Mouse (Mus musculus) embryonic facial prominence, embryonic 13.5 days (tissue): ENCODE results near the gene Vmp1. TPM values are rescaled to one million over a fixed set of nuclear protein-coding genes. Genes with fewer than 3 reads are reported as not detected.

Experiments
- ATAC-seq: fragments of 200-750 bp; cut with Nextera tagmentation; 2 replicates; pipeline ENCODE4 v1.8.0; 2017; ENCODE audit warnings: low read depth; ENCODE audit not compliant: insufficient number of reproducible peaks, insufficient read depth, low FRiP score, low TSS enrichment
- H3K27ac ChIP-seq: fragments of 300-500 bp; sonication (generic); 2 replicates; pipeline ENCODE4 v1.5.1; 2015; ENCODE audit warnings: moderate library complexity, mild to moderate bottlenecking, inconsistent platforms
- H3K27me3 ChIP-seq: fragments of 300-500 bp; sonication (generic); 2 replicates; pipeline ENCODE4 v1.6.1; 2015; ENCODE audit warnings: mild to moderate bottlenecking, inconsistent platforms
- H3K36me3 ChIP-seq: fragments of 300-500 bp; sonication (generic); 2 replicates; pipeline ENCODE4 v1.6.1; 2015; ENCODE audit warnings: mild to moderate bottlenecking, inconsistent platforms
- H3K4me1 ChIP-seq: fragments of 300-500 bp; sonication (generic); 2 replicates; pipeline ENCODE4 v1.6.1; 2015; ENCODE audit warnings: inconsistent platforms
- H3K4me2 ChIP-seq: fragments of 300-500 bp; sonication (generic); 2 replicates; pipeline ENCODE4 v1.6.1; 2015; ENCODE audit warnings: moderate library complexity, mild to moderate bottlenecking, inconsistent platforms
- H3K4me3 ChIP-seq: fragments of 300-500 bp; sonication (generic); 2 replicates; pipeline ENCODE4 v1.5.1; 2015; ENCODE audit warnings: mild to moderate bottlenecking, inconsistent platforms
- H3K9ac ChIP-seq: fragments of 300-500 bp; sonication (generic); 2 replicates; pipeline ENCODE4 v1.6.1; 2015; ENCODE audit warnings: mild to moderate bottlenecking, inconsistent platforms
- H3K9me3 ChIP-seq: fragments of 300-500 bp; sonication (generic); 2 replicates; pipeline ENCODE4 v1.6.1; 2016; ENCODE audit warnings: inconsistent platforms
- WGBS: fragments of 180-500 bp; shearing (Covaris S2); methylation state at CpG from one replicate; pipeline ENCODE4 v1.1.7; 2015; ENCODE audit warnings: mixed read lengths; 5-methylcytosine and 5-hydroxymethylcytosine counted together
- polyA plus RNA-seq: library from polyadenylated mRNA; unstranded; fragments of >200 nt; fragmentation: Nextera tagmentation; extraction: Ambion mirVana; gene quantifications from 2 replicates; pipeline ENCODE4 v1.2.1, GENCODE M21; 2015

Gene Vmp1
- polyA plus RNA-seq, 1 experiment from 2014 or later, result 86.1 TPM

DNA sequence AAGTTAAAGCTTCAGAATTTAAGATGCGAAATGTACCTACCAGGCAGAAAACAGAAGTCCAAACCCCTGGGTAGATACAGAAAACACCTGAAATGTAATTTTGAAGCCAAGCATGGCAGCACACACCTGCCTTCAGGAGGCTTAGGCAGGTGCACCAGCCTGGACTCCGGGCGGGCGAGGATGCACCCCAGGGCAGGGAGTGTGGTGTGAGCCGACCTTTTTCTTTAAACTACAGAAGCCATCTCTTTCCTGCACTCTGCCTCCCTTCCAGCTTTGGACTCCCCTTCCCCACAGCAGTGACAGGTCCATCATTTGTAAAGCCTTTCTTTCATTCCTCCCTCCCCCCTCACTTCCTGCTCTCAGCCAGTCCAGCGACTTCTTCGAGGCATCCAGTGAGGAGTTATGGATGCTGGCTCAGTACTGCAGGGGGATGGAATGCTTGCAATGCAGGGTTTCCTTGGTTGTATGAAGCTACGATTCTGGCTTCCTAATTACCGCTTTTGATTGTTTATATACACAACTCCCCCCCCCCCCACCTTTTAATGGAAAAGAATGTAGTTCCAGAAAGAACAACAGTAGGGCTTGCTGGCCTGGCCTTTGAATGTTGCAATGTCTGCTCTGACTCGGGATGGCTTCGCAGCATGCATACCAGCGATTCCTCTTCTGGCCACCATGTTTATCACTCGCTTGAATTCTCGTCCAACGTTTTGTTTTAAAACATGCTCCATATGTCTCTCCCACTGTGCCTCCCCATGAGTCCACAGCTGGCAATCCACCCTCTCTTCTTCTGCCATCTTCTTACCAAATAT, 112.4 kb downstream of the Vmp1 start:
- peak overlapping the region; percentile 85 for H3K27ac ChIP-seq
- H3K9me3 ChIP-seq, result no peaks in the 10 kb centered on the region
- WGBS, result 18% methylated on average over 15 of the region's 15 CpGs
- no peaks in the 10 kb centered on the region for H3K27me3 ChIP-seq
- H3K36me3 ChIP-seq, result no peaks in the 10 kb centered on the region
- peaks cover 32% of the 10 kb centered on the region for H3K4me1 ChIP-seq
- H3K4me2 ChIP-seq, result peak overlapping the region; percentile 44
- no peak for ATAC-seq
- no peak overlapping the region; the same call in 1 of the 2 replicates for H3K4me3 ChIP-seq
- no peak overlapping the region for H3K9ac ChIP-seq

- Histone ChIP-seq H3K9me3 (no peaks in the 10 kb centered on the region), H3K27ac (peak overlapping the region; percentile 85), H3K4me3 (no peak overlapping the region), H3K9ac (no peak overlapping the region), H3K36me3 (no peaks in the 10 kb centered on the region), H3K4me2 (peak overlapping the region; percentile 18), H3K27me3 (no peaks in the 10 kb centered on the region), H3K4me1 (peaks cover 30% of the 10 kb centered on the region)
- WGBS, result 11% methylated on average over 9 of the region's 9 CpGs
- ATAC-seq, result peak; percentile 43; the same call in 1 of the 2 replicates
Observed at GRCm38 (mm10) chr11:86570261-86570746, 113.3 kb downstream of the Vmp1 start.

- 58% methylated on average over 3 of the region's 3 CpGs for WGBS
- Histone ChIP-seq H3K9me3 (no peaks in the 10 kb centered on the region), H3K4me1 (peaks cover 30% of the 10 kb centered on the region), H3K4me3 (no peak overlapping the region), H3K4me2 (no peak overlapping the region), H3K9ac (no peak overlapping the region), H3K36me3 (no peaks in the 10 kb centered on the region), H3K27ac (no peak overlapping the region), H3K27me3 (no peaks in the 10 kb centered on the region)
- no peak for ATAC-seq
Observed at GRCm38 (mm10) chr11:86568425-86568824, 115.2 kb downstream of the Vmp1 start.

- Histone ChIP-seq H3K4me3 (no peak overlapping the region), H3K27me3 (no peaks in the 10 kb centered on the region), H3K4me1 (no peaks in the 10 kb centered on the region), H3K36me3 (peaks cover 46% of the 10 kb centered on the region), H3K9ac (no peak overlapping the region), H3K9me3 (no peaks in the 10 kb centered on the region), H3K27ac (no peak overlapping the region), H3K4me2 (no peak overlapping the region)
- no peak for ATAC-seq
- 90% methylated on average over 4 of the region's 4 CpGs for WGBS
Observed at GRCm38 (mm10) chr11:86558258-86558657, 125.4 kb downstream of the Vmp1 start.

DNA sequence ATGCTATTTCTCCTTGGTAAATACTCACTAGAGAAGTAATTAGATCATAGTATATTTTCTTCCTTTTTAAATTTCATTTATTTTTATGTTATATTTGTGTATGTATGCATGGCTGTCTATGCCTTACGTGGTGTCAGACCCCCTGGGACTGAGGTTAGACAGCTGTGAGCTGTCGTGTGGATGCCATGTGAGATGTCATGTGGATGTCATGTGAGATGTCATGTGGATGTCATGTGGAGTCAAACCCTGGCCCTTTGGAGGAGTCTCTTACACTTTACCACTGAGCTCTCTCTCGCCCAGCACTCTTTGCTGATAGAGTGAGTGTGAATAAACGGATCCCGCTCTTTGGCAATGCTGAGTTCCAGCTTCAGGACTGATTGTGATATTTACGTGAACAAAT, 130.1 kb downstream of the Vmp1 start:
- no peaks in the 10 kb centered on the region for H3K4me1 ChIP-seq
- no peak for ATAC-seq
- no peaks in the 10 kb centered on the region for H3K27me3 ChIP-seq
- no peaks in the 10 kb centered on the region; the same call in 1 of the 2 replicates for H3K9me3 ChIP-seq
- no peak overlapping the region for H3K4me2 ChIP-seq
- 91% methylated on average over 6 of the region's 6 CpGs for WGBS
- peaks cover 42% of the 10 kb centered on the region for H3K36me3 ChIP-seq
- H3K4me3 ChIP-seq, result no peak overlapping the region
- H3K27ac ChIP-seq, result no peak overlapping the region
- H3K9ac ChIP-seq, result no peak overlapping the region

DNA sequence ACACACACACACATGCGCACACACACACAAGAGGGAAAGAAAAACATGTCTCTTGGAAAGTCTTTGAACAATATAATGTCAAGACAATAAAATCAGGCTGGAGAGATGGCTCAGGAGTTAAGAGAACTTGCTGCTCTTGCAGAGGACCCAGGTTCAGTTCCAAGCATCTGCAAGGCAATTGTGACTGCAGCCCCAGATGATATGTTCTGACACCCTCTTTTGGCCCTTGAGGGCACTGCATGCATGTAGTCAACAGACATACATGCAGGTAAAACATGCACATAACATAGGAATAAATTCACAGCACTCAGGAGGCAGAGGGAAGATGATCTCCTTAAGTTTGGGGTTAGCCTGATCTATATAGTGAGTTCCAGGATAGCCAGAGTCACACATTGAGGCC, 136.2 kb downstream of the Vmp1 start:
- H3K27ac ChIP-seq, result no peak overlapping the region
- no peak for ATAC-seq
- H3K9ac ChIP-seq, result no peak overlapping the region
- peaks cover 17% of the 10 kb centered on the region for H3K4me1 ChIP-seq
- H3K4me2 ChIP-seq, result no peak overlapping the region
- peaks cover 15% of the 10 kb centered on the region for H3K36me3 ChIP-seq
- no peak overlapping the region for H3K4me3 ChIP-seq
- 93% methylated on average over 1 of the region's 1 CpGs for WGBS
- no peaks in the 10 kb centered on the region; the same call in 1 of the 2 replicates for H3K9me3 ChIP-seq
- no peaks in the 10 kb centered on the region for H3K27me3 ChIP-seq

- Histone ChIP-seq H3K9me3 (no peaks in the 10 kb centered on the region; the same call in 1 of the 2 replicates), H3K4me1 (peaks cover 25% of the 10 kb centered on the region), H3K4me3 (peak overlapping the region; percentile 94), H3K36me3 (peaks cover 12% of the 10 kb centered on the region), H3K27ac (peak overlapping the region; percentile 78; the same call in 1 of the 2 replicates), H3K27me3 (no peaks in the 10 kb centered on the region), H3K9ac (peak overlapping the region; percentile 69), H3K4me2 (peak overlapping the region; percentile 80)
- no peak for ATAC-seq
- 79% methylated on average over 8 of the region's 8 CpGs for WGBS
Observed at GRCm38 (mm10) chr11:86545556-86545955, 138.1 kb downstream of the Vmp1 start.

- Histone ChIP-seq H3K4me3 (peak within 1 kb of the TSS; percentile 94), H3K27me3 (no peaks in the 10 kb centered on the region), H3K27ac (peak within 1 kb of the TSS; percentile 83), H3K36me3 (peaks cover 6% of the 10 kb centered on the region), H3K9ac (peak within 1 kb of the TSS; percentile 94), H3K9me3 (no peaks in the 10 kb centered on the region), H3K4me2 (peak within 1 kb of the TSS; percentile 80), H3K4me1 (peaks cover 25% of the 10 kb centered on the region)
- under 1% methylated on average over 43 of the region's 43 CpGs for WGBS
- peak; percentile 96 for ATAC-seq
Observed at GRCm38 (mm10) chr11:86544639-86545299, 138.9 kb downstream of the Vmp1 start, which contains the start of the genes Rps6kb1 and Tubd1. Gene Rps6kb1, minus strand, starts transcription at chr11:86544805. Gene Tubd1, plus strand, starts transcription at chr11:86544991.

DNA sequence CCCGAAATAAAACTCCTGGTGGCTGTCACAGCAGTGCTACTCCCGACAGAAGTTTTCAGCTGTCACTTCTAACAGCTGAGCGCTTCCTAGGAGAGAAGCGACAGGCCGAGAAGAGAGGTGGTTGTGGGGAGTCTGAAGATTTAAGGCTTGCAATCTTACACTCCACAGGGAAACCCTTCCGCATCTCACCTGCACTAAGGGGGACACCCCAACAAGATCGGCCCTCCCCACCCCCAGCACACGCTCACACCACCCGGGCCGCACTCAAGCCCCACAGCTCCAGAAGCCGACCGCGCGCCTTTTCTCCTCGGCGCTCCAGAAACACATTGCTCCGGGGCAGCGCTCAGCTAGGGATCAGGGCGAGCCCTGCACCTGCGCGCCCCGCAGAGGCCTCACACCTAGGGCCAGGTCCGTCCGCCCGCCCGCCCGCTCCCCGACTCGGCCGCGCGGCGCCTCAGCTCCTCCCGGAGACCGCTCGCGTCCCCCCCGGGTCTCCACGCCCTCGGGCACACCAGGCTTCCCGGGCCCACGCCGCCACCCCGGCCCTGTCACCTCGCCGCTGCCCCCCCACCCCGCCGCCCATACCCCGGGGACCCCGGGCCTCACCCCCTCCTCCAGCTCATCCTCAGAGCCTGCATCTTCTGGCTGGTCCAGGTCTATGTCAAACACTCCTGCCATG, 139.5 kb downstream of the Vmp1 start:
- no peaks in the 10 kb centered on the region for H3K27me3 ChIP-seq
- under 1% methylated on average over 39 of the region's 50 CpGs for WGBS
- no peaks in the 10 kb centered on the region; the same call in 1 of the 2 replicates for H3K36me3 ChIP-seq
- ATAC-seq, result peak; percentile 62; the same call in 1 of the 2 replicates
- no peaks in the 10 kb centered on the region for H3K9me3 ChIP-seq
- H3K4me1 ChIP-seq, result peaks cover 25% of the 10 kb centered on the region
- H3K4me2 ChIP-seq, result peak overlapping the region; percentile 80
- peak overlapping the region; percentile 94 for H3K4me3 ChIP-seq
- H3K27ac ChIP-seq, result peak overlapping the region; percentile 83
- peak overlapping the region; percentile 94 for H3K9ac ChIP-seq

- ATAC-seq, result no peak
- peak overlapping the region; percentile 80 for H3K4me2 ChIP-seq
- H3K36me3 ChIP-seq, result no peaks in the 10 kb centered on the region
- no peaks in the 10 kb centered on the region for H3K27me3 ChIP-seq
- H3K4me3 ChIP-seq, result peak overlapping the region; percentile 94
- peak overlapping the region; percentile 32; the same call in 1 of the 2 replicates for H3K9ac ChIP-seq
- peak overlapping the region; percentile 44; the same call in 1 of the 2 replicates for H3K27ac ChIP-seq
- no peaks in the 10 kb centered on the region for H3K9me3 ChIP-seq
- 21% methylated on average over 1 of the region's 1 CpGs for WGBS
- H3K4me1 ChIP-seq, result peaks cover 25% of the 10 kb centered on the region
Observed at GRCm38 (mm10) chr11:86542851-86543250, 140.8 kb downstream of the Vmp1 start.

DNA sequence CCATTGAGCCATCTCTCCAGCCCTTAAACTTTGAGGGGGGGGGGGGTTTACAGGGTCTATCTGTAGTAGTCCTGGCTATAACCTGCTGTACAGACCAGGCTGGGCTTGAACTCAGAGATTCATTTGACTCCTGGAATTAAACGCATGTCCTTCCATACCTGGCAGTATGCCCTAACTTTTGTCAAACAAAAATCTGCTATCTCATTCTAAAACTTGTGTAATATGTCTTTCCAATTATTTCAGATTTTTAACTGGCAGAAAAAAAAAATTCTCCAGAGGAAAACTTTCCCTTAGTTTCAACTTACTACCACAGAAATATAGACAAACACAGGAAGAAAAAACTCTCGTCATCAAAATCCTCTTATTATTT, 143.2 kb downstream of the Vmp1 start:
- H3K27ac ChIP-seq, result no peak overlapping the region
- H3K4me3 ChIP-seq, result no peak overlapping the region
- H3K36me3 ChIP-seq, result no peaks in the 10 kb centered on the region
- no peaks in the 10 kb centered on the region for H3K27me3 ChIP-seq
- H3K9me3 ChIP-seq, result no peaks in the 10 kb centered on the region
- 84% methylated on average over 2 of the region's 2 CpGs for WGBS
- no peak for ATAC-seq
- no peak overlapping the region for H3K4me2 ChIP-seq
- H3K9ac ChIP-seq, result no peak overlapping the region
- peaks cover 18% of the 10 kb centered on the region for H3K4me1 ChIP-seq
